Mouse (Mus musculus): Measurements from ENCODE around the gene Bcl2l11.
"Not testable (repeated sequence)": the region's sequence is repeated elsewhere in the genome, so short reads cannot be mapped to it uniquely, and the experiment has no call there.

The Bcl2l11 gene

GRCm38 (mm10) chr2:128125635-128126470, at the start of gene Bcl2l11:
Gene Bcl2l11 (plus strand): TSS chr2:128126038.
- DNase-seq (ENCODE audit: low spot score in 2 of 2), result peak; percentile 82 to 88

GRCm38 (mm10) chr2:128076936-128077335, 48.9 kb upstream of the Bcl2l11 start:
- DNase-seq (ENCODE audit: low spot score in 2 of 2), result no peak

- no peak for DNase-seq (ENCODE audit: low spot score in 2 of 2)
These were observed 47.0 kb upstream of the Bcl2l11 start for GRCm38 (mm10) chr2:128078859-128079258.

- DNase-seq (ENCODE audit: low spot score in 2 of 2), result no peak
These were observed 46.5 kb upstream of the Bcl2l11 start for GRCm38 (mm10) chr2:128079316-128079715.

- no peak for DNase-seq (ENCODE audit: low spot score in 2 of 2)
These were observed 42.0 kb upstream of the Bcl2l11 start for GRCm38 (mm10) chr2:128083844-128084243.

GRCm38 (mm10) chr2:128084607-128085006, 41.2 kb upstream of the Bcl2l11 start:
- DNase-seq (ENCODE audit: low spot score in 2 of 2), result no peak

GRCm38 (mm10) chr2:128085481-128085880, 40.4 kb upstream of the Bcl2l11 start:
- DNase-seq (ENCODE audit: low spot score in 2 of 2), result no peak

- peak; percentile 43 to 49 for DNase-seq (ENCODE audit: low spot score in 2 of 2)
These were observed 39.4 kb upstream of the Bcl2l11 start for GRCm38 (mm10) chr2:128086301-128086886.

- DNase-seq (ENCODE audit: low spot score in 2 of 2), result no peak
These were observed 38.8 kb upstream of the Bcl2l11 start for GRCm38 (mm10) chr2:128086996-128087526.

- no peak for DNase-seq (ENCODE audit: low spot score in 2 of 2)
These were observed 37.9 kb upstream of the Bcl2l11 start for GRCm38 (mm10) chr2:128087798-128088545.

- no peak for DNase-seq (ENCODE audit: low spot score in 2 of 2)
These were observed 35.5 kb upstream of the Bcl2l11 start for GRCm38 (mm10) chr2:128090283-128090885.

- no peak for DNase-seq (ENCODE audit: low spot score in 2 of 2)
These were observed 34.1 kb upstream of the Bcl2l11 start for GRCm38 (mm10) chr2:128091431-128092369.

- DNase-seq (ENCODE audit: low spot score in 2 of 2), result no peak
These were observed 33.4 kb upstream of the Bcl2l11 start for GRCm38 (mm10) chr2:128092451-128092850.

- DNase-seq (ENCODE audit: low spot score in 2 of 2), result no peak
These were observed 31.6 kb upstream of the Bcl2l11 start for GRCm38 (mm10) chr2:128094196-128094595.

- no peak for DNase-seq (ENCODE audit: low spot score in 2 of 2)
These were observed 31.2 kb upstream of the Bcl2l11 start for GRCm38 (mm10) chr2:128094602-128095001.

- DNase-seq (ENCODE audit: low spot score in 2 of 2), result no peak
These were observed 30.6 kb upstream of the Bcl2l11 start for GRCm38 (mm10) chr2:128095270-128095669.

GRCm38 (mm10) chr2:128096070-128096469, 29.8 kb upstream of the Bcl2l11 start:
- no peak for DNase-seq (ENCODE audit: low spot score in 2 of 2)

GRCm38 (mm10) chr2:128098118-128098517, 27.7 kb upstream of the Bcl2l11 start:
- not testable (repeated sequence) for DNase-seq (ENCODE audit: low spot score in 2 of 2)

GRCm38 (mm10) chr2:128102086-128102485, 23.8 kb upstream of the Bcl2l11 start:
- DNase-seq (ENCODE audit: low spot score in 2 of 2), result no peak

- no peak for DNase-seq (ENCODE audit: low spot score in 2 of 2)
These were observed 21.0 kb upstream of the Bcl2l11 start for GRCm38 (mm10) chr2:128104815-128105214.

GRCm38 (mm10) chr2:128105651-128106050, 20.2 kb upstream of the Bcl2l11 start:
- DNase-seq (ENCODE audit: low spot score in 2 of 2), result no peak

All from right cerebral cortex, adult 2 months (tissue).